Mouse (Mus musculus) neutrophil, adult 5-6 weeks (primary cell): ENCODE results near the gene Olfr1019. TPM values are rescaled to one million over a fixed set of nuclear protein-coding genes. Genes with fewer than 3 reads are reported as not detected.

Experiments used
- ATAC-seq: fragments of 151-379, 151-347 bp; 2 replicates; pipeline ENCODE4 v1.8.0; 2017; ENCODE audit warnings: mild to moderate bottlenecking, moderate TSS enrichment; ENCODE audit not compliant: insufficient number of reproducible peaks, poor library complexity, low FRiP score, severe bottlenecking; ENCODE audit errors: extremely low read depth
- total RNA-seq: library from RNA; stranded (forward); fragments of 200-1000 nt; gene quantifications from 2 replicates; pipeline ENCODE4 v1.2.3, GENCODE M21; 2017

Olfr1019 gene
- not detected in 2 replicates for total RNA-seq

DNA sequence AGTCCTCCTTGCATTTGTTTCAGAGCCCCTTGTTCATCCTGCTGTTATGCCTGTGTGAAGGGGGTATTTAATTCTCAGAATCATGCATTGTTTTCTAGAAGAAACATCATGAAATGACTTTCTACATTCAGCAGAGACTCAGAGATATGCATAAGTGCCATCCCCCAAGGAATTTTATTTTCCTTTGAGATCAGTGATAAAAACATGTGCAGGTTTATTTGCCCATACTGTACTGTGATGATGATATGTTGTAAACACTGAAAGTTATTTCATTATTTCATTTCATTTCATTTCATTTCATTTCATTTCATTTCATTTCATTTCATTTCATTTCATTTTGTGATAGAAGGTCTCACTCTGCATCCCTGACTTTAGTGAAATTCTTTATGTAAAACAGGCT, at the start of gene Olfr1019:
Gene Olfr1019 (minus strand): TSS at position 101 of the 400 bp plus-strand sequence.
- no peak for ATAC-seq

DNA sequence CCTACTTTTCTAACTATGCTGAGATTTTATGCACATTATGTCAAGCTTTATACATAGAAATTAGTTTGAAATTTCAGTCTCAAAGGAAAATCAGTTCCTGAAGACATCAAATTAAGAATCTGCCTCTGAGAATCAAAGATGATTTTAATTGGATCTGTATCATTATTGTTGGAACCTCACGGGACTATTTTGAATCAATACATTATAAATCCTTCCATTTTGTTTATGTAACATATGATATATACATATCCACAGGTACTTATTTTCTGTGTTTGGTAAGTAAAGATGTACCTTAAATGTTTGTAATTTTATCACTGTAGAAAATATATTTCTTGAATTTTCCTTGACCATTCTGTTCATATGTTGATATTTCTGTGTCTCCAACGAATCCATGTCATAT, 40.1 kb upstream of the Olfr1019 start, which contains the start of gene Olfr1023:
Gene Olfr1023 (plus strand): TSS at position 301 of the 400 bp plus-strand sequence.
- ATAC-seq = no peak

DNA sequence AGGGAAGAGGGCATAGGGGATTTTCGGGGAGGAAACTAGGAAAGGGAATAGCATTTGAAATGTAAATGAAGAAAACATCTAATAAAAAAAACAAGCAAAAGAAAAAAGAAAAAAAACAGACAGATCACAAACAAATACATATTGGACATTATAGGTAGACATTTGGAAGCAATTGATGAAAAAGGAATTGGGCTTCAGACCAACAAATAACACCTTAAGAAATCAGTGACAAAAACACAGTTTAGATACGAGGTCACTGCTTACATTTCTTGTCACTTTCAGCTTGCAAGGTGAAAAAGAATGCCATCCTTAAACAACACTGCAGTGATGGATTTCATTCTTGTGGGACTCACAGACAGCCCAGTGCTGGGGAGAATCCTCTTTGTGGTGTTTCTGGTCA, 23.0 kb upstream of the Olfr1019 start, which contains the start of gene Olfr1022:
Gene Olfr1022 (plus strand): TSS at position 301 of the 400 bp plus-strand sequence.
- no peak for ATAC-seq

DNA sequence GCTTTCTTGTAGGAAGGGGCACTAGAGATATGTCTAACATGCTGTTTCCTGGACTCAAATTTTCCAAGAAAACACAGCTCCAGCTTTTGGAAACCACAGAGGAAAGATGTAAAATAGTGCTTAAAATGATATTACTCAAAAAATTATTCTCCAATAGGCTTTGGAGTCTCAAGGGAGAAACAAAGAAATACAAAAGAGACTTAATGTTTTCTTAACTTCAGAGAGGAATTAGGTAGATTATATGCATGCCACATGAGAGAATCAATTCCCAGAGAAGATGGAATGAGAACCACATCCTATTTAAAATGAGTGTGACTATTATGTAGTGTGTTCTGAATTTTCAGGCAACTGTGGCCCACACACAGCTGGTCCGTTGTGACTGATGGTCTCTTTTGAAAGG, 1.4 kb upstream of the Olfr1019 start, which contains the start of gene Olfr1020:
Gene Olfr1020 (plus strand): TSS at position 301 of the 400 bp plus-strand sequence.
- ATAC-seq = no peak

DNA sequence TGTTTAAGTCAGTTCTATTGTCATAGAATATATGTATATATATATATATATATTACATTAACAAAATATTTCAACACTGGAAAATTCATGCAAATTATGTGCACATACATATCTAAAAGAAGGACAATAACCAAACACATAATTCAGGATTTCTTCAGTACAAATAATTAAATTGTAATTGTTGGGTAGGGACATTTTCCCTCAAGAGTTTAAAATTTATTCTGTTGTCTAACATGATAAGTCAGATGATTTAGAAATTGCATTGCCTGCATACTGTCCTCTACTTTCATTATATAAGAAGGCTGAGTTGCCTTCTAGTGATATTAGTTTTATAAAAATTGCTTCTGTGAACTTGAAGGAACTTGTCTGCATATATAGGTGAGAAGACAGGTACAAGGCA, 27.1 kb downstream of the Olfr1019 start, which contains the start of gene Olfr1018:
Gene Olfr1018 (plus strand): TSS at position 301 of the 400 bp plus-strand sequence.
- ATAC-seq = no peak

DNA sequence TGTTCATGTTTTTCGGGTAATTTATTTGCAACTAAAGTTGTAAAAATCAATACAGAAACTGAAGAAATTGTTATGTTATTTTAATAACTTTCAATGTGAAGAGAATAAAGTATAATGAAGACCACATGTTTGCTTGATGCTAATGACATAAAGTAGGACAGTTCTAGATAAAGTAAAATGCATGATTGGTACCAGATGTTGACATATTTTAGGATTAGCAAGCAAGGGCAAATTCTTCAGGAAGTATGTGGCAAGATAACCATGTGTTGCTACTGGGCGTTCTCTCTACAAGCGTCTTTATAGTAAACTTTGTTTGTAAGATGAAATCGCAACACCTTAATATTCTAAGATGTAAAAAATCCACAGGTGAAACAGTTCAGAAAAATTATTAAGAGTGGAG, 40.8 kb downstream of the Olfr1019 start:
- no peak for ATAC-seq

DNA sequence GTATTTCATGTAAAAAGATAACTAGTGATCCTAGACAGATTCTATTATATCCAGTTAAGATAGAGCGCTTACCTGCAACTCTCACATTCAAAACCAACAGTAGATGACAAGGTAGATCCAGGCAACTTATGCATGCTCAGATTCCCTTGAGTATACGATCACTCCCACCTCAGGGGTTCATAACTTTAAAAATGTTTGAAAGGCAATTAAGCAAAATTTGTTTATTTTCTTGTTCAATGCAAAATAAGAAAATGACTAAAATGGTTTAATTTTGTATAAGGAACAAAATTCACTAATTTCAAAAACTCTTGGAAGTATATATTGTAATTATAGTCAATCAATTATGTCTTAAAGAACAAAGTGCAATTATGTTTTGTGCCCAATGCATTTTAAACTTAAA, 42.8 kb downstream of the Olfr1019 start, which contains the start of gene Olfr1016:
Gene Olfr1016 (minus strand): TSS at position 101 of the 400 bp plus-strand sequence.
- no peak for ATAC-seq

DNA sequence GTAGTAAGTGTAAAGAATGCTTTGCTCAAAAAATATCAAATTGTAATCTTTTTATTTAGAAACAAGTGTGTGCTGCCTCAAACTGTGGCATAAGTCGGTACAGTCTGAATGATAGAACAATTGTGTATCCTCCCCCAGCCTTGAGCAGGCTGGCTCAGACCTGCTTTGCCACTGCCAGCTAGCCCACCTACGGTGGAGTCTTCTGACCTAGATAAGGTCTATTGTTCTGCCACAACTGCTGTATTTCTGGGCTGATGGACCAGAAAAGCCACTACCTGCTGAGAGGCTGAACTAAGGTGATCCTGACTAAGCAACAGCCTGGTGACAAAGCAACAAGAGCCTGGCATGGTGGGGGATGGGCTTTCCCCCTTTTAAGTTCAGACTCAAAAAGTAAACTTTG, 53.0 kb downstream of the Olfr1019 start:
- ATAC-seq = no peak

Other genes starting within 250 kb of the Olfr1019 start
- not detected in 2 replicates for gene Olfr1000, start 233.6 kb downstream of the Olfr1019 start, total RNA-seq
- gene Olfr1002, start 194.8 kb downstream of the Olfr1019 start, total RNA-seq = not detected in 2 replicates
- gene Olfr154, start 181.0 kb downstream of the Olfr1019 start, total RNA-seq = not detected in 2 replicates
- not detected in 2 replicates for gene Olfr1006, start 166.7 kb downstream of the Olfr1019 start, total RNA-seq
- not detected in 2 replicates for gene Olfr1008, start 156.1 kb downstream of the Olfr1019 start, total RNA-seq
- gene Olfr1009, start 130.1 kb downstream of the Olfr1019 start, total RNA-seq = not detected in 2 replicates
- gene Olfr1012, start 82.7 kb downstream of the Olfr1019 start, total RNA-seq = not detected in 2 replicates
- gene Olfr1013, start 78.4 kb downstream of the Olfr1019 start, total RNA-seq = 0.12 TPM in 1 of 2 replicates, not detected in the other
- not detected in 2 replicates for gene Olfr1014, start 72.8 kb downstream of the Olfr1019 start, total RNA-seq
- gene Olfr1015, start 63.5 kb downstream of the Olfr1019 start, total RNA-seq = not detected in 2 replicates
- gene Olfr1016, start 42.9 kb downstream of the Olfr1019 start, total RNA-seq = not detected in 2 replicates
- not detected in 2 replicates for gene Olfr1018, start 27.0 kb downstream of the Olfr1019 start, total RNA-seq
- 0.23 TPM in 1 of 2 replicates, not detected in the other for gene Olfr1020, start 1.5 kb upstream of the Olfr1019 start, total RNA-seq
- not detected in 2 replicates for gene Olfr1022, start 23.1 kb upstream of the Olfr1019 start, total RNA-seq
- gene Olfr1023, start 40.2 kb upstream of the Olfr1019 start, total RNA-seq = not detected in 2 replicates
- gene Olfr1024, start 59.6 kb upstream of the Olfr1019 start, total RNA-seq = not detected in 2 replicates
- not detected in 2 replicates for gene Olfr1025-ps1, start 69.7 kb upstream of the Olfr1019 start, total RNA-seq
- gene Olfr1026, start 76.1 kb upstream of the Olfr1019 start, total RNA-seq = not detected in 2 replicates
- not detected in 2 replicates for gene Olfr1028, start 105.0 kb upstream of the Olfr1019 start, total RNA-seq
- not detected in 2 replicates for gene Olfr1029, start 128.4 kb upstream of the Olfr1019 start, total RNA-seq
- gene Olfr1030, start 133.8 kb upstream of the Olfr1019 start, total RNA-seq = not detected in 2 replicates
- gene Olfr1031, start 144.8 kb upstream of the Olfr1019 start, total RNA-seq = not detected in 2 replicates
- gene Olfr1032, start 160.1 kb upstream of the Olfr1019 start, total RNA-seq = not detected in 2 replicates
- not detected in 2 replicates for gene Olfr1033, start 175.2 kb upstream of the Olfr1019 start, total RNA-seq
- gene Olfr1034, start 200.4 kb upstream of the Olfr1019 start, total RNA-seq = 0.12 TPM in 1 of 2 replicates, not detected in the other
- not detected in 2 replicates for gene Olfr1036, start 228.5 kb upstream of the Olfr1019 start, total RNA-seq
- not detected in 2 replicates for gene Olfr1037, start 241.9 kb upstream of the Olfr1019 start, total RNA-seq